Mouse (Mus musculus) limb, embryonic 14.5 days (tissue): Measurements from ENCODE around the gene Usp20. TPM values are rescaled to one million over a fixed set of nuclear protein-coding genes. Genes with fewer than 3 reads are reported as not detected.

Source experiments
- ATAC-seq: fragments of 200-750 bp; cut with Nextera tagmentation; 2 replicates; pipeline ENCODE4 v1.8.0; 2017; ENCODE audit warnings: low read depth, moderate number of reproducible peaks, moderate TSS enrichment; ENCODE audit not compliant: low FRiP score
- DNase-seq: peaks from one replicate; pipeline ENCODE4 v3.0.0-alpha.2; 2015; ENCODE audit warnings: low spot score
- H3K27ac ChIP-seq: fragments of 300-500 bp; sonication (generic); replicated peaks from 2 replicates; pipeline ENCODE4 v1.5.1; 2014; ENCODE audit warnings: low read depth, mild to moderate bottlenecking, low read length, moderate library complexity, mixed read lengths
- H3K27me3 ChIP-seq: fragments of 300-500 bp; sonication (generic); 2 replicates; pipeline ENCODE4 v1.6.1; 2014; ENCODE audit warnings: low read length, mixed read lengths; ENCODE audit not compliant: control insufficient read depth, insufficient read depth
- H3K36me3 ChIP-seq: fragments of 300-500 bp; sonication (generic); 2 replicates; pipeline ENCODE4 v1.6.1; 2014; ENCODE audit warnings: mild to moderate bottlenecking, low read length, moderate library complexity, mixed read lengths; ENCODE audit not compliant: control insufficient read depth, insufficient read depth
- H3K4me1 ChIP-seq: fragments of 300-500 bp; sonication (generic); 2 replicates; pipeline ENCODE4 v1.6.1; 2014; ENCODE audit warnings: antibody characterized with exemption, low read length, mixed read lengths; ENCODE audit not compliant: control insufficient read depth, insufficient read depth
- H3K4me2 ChIP-seq: fragments of 300-500 bp; sonication (generic); replicated peaks from 2 replicates; pipeline ENCODE4 v1.6.1; 2014; ENCODE audit warnings: low read depth, mild to moderate bottlenecking, low read length, moderate library complexity; ENCODE audit not compliant: severe bottlenecking
- H3K4me3 ChIP-seq: fragments of 300-500 bp; sonication (generic); replicated peaks from 2 replicates; pipeline ENCODE4 v1.5.1; 2014; ENCODE audit warnings: low read length
- H3K9ac ChIP-seq: fragments of 300-500 bp; sonication (generic); 2 replicates; pipeline ENCODE4 v1.6.1; 2014; ENCODE audit warnings: mild to moderate bottlenecking, low read depth, low read length, moderate library complexity; ENCODE audit not compliant: severe bottlenecking
- H3K9me3 ChIP-seq: fragments of 300-500 bp; sonication (generic); 2 replicates; pipeline ENCODE4 v1.6.1; 2016; ENCODE audit warnings: low read length; ENCODE audit not compliant: control insufficient read depth
- POLR2A ChIP-seq: fragments of 200-500 bp; IDR thresholded peaks from 2 replicates; pipeline ENCODE4 v1.8.0; 2012; ENCODE audit warnings: inconsistent platforms, mild to moderate bottlenecking, moderate library complexity, borderline replicate concordance; ENCODE audit not compliant: insufficient read depth, insufficient read length; ENCODE audit errors: extremely low read depth
- WGBS: fragments of 180-500 bp; shearing (Covaris S2); extraction: QIAGEN DNeasy Blood & Tissue Kit; methylation state at CpG from one replicate; pipeline ENCODE4 v1.1.7; 2014; 5-methylcytosine and 5-hydroxymethylcytosine counted together
- polyA plus RNA-seq, 2 experiments: library from polyadenylated mRNA; depleted of rRNA in 1 of 2; stranded (reverse) in 1 of 2; unstranded in 1 of 2; fragments of >200 nt; fragmentation: Nextera tagmentation in 1 of 2; extraction: Ambion mirVana in 1 of 2; gene quantifications; 2 replicates each; pipeline versions ENCODE4 v1.2.1 to v1.2.3; 2012 to 2014

The Usp20 gene
- polyA plus RNA-seq, 2 experiments: 19.0 to 21.5 TPM

GRCm38 (mm10) chr2:31024618-31025370 is 42.7 kb downstream of the Usp20 start:
- H3K36me3 ChIP-seq: peaks cover 40% of the 10 kb centered on the region
- no peak overlapping the region for H3K9ac ChIP-seq
- no peak for ATAC-seq
- H3K4me1 ChIP-seq: no peaks in the 10 kb centered on the region
- no peak for TF ChIP-seq POLR2A
- no peak overlapping the region for H3K4me3 ChIP-seq
- H3K9me3 ChIP-seq: no peaks in the 10 kb centered on the region
- peak; percentile 60 for DNase-seq
- no peak overlapping the region for H3K4me2 ChIP-seq
- no peak overlapping the region for H3K27ac ChIP-seq
- WGBS: 29% methylated on average over 5 of the region's 5 CpGs
- no peaks in the 10 kb centered on the region for H3K27me3 ChIP-seq

GRCm38 (mm10) chr2:31025458-31025857 is 43.4 kb downstream of the Usp20 start:
- Histone ChIP-seq H3K9ac (no peak overlapping the region), H3K27me3 (no peaks in the 10 kb centered on the region), H3K4me2 (no peak overlapping the region), H3K4me3 (no peak overlapping the region), H3K36me3 (peaks cover 39% of the 10 kb centered on the region), H3K4me1 (no peaks in the 10 kb centered on the region), H3K9me3 (no peaks in the 10 kb centered on the region), H3K27ac (no peak overlapping the region)
- no peak for TF ChIP-seq POLR2A
- 89% methylated on average over 3 of the region's 3 CpGs for whole genome bisulfite sequencing
- DNase-seq (no peak), ATAC-seq (no peak)

- Histone ChIP-seq H3K4me1 (no peaks in the 10 kb centered on the region), H3K9me3 (no peaks in the 10 kb centered on the region), H3K4me2 (no peak overlapping the region), H3K36me3 (peaks cover 38% of the 10 kb centered on the region), H3K27me3 (no peaks in the 10 kb centered on the region), H3K27ac (no peak overlapping the region), H3K9ac (no peak overlapping the region), H3K4me3 (no peak overlapping the region)
- TF ChIP-seq POLR2A: no peak
- 51% methylated on average over 8 of the region's 8 CpGs for WGBS
- no peak for ATAC-seq
- no peak for DNase-seq
Measured at GRCm38 (mm10) chr2:31026642-31027041, 44.6 kb downstream of the Usp20 start.

GRCm38 (mm10) chr2:31031972-31032371 is 49.9 kb downstream of the Usp20 start:
- Histone ChIP-seq H3K27ac (no peak overlapping the region), H3K4me2 (no peak overlapping the region), H3K36me3 (peaks cover 83% of the 10 kb centered on the region), H3K4me1 (no peaks in the 10 kb centered on the region), H3K9me3 (no peaks in the 10 kb centered on the region), H3K4me3 (no peak overlapping the region), H3K9ac (no peak overlapping the region), H3K27me3 (no peaks in the 10 kb centered on the region)
- ATAC-seq (no peak), DNase-seq (no peak)
- TF ChIP-seq POLR2A: no peak
- 85% methylated on average over 7 of the region's 7 CpGs for WGBS

GRCm38 (mm10) chr2:31036811-31037210 is 54.7 kb downstream of the Usp20 start:
- 98% methylated on average over 6 of the region's 6 CpGs for WGBS
- Histone ChIP-seq H3K36me3 (peaks cover 71% of the 10 kb centered on the region), H3K4me3 (no peak overlapping the region), H3K4me1 (no peaks in the 10 kb centered on the region), H3K9me3 (no peaks in the 10 kb centered on the region), H3K4me2 (no peak overlapping the region), H3K27ac (no peak overlapping the region), H3K27me3 (no peaks in the 10 kb centered on the region), H3K9ac (no peak overlapping the region)
- ATAC-seq (no peak), DNase-seq (no peak)
- TF ChIP-seq POLR2A: no peak

GRCm38 (mm10) chr2:31040043-31040442 is 58.0 kb downstream of the Usp20 start:
- no peak for ATAC-seq
- Histone ChIP-seq H3K9me3 (no peaks in the 10 kb centered on the region), H3K36me3 (peaks cover 50% of the 10 kb centered on the region), H3K27me3 (no peaks in the 10 kb centered on the region), H3K4me1 (no peaks in the 10 kb centered on the region), H3K4me2 (no peak overlapping the region), H3K27ac (no peak overlapping the region), H3K9ac (no peak overlapping the region), H3K4me3 (no peak overlapping the region)
- TF ChIP-seq POLR2A: no peak
- 92% methylated on average over 3 of the region's 3 CpGs for WGBS
- no peak for DNase-seq
